Mouse (Mus musculus) myocyte (in vitro differentiated cells): ENCODE results near the gene 4930442H23Rik.
A peak's percentile ranks its signal among the peaks of the same experiment; 100 is the strongest.

Experiments used
- MYOD1 ChIP-seq, 3 experiments: IDR thresholded peaks; one replicate each; pipeline ENCODE4 v1.6.1; 2011; ENCODE audit warnings: control low read depth in 2 of 3, low read depth in 2 of 3, mild to moderate bottlenecking in 2 of 3, moderate library complexity in 1 of 3; ENCODE audit not compliant: insufficient read length in 2 of 3, control insufficient read depth in 1 of 3
- POLR2A ChIP-seq: IDR thresholded peaks from one replicate; pipeline ENCODE4 v1.6.1; 2011; ENCODE audit warnings: low read depth, mild to moderate bottlenecking, control low read depth, moderate library complexity; ENCODE audit not compliant: insufficient read length
- USF1 ChIP-seq: IDR thresholded peaks from one replicate; pipeline ENCODE4 v1.6.1; 2011; ENCODE audit warnings: low read depth, mild to moderate bottlenecking, control low read depth, moderate library complexity

DNA sequence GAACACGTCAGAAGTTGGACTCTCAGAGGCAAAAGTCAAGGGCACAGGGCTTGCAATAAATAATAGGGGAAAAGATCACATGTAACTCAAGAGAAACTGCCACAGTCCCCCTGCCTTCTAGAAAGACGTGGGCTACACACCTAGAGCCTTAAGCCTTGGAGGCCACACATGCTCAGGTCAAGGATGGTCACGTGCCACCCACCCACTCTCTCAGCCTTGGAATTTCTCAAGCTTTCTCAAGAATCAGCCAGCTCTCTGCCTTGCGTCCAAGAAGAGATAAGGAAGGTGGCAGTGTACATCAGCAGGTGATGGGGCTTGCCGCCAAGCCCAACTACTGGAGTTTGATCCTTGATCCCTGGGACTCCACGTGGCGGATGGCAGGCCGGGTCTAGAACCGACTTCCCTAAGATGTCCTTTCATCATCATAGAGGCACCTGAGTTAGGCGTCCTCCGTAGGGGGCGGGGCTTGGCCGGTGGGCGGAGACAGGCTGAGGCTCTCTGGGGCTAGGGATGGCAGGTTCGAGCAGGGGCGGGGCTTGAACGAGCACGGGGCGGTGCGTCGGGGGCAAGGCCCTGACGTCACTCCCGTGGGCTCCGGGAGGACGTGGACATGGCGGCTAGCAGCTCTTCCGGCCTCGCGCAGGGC, 49.1 kb upstream of the 4930442H23Rik start, which contains the start of gene Zfr2:
- no peak for TF ChIP-seq MYOD1 (IDR thresholded peaks at IDR 0.05; ENCODE audit: control insufficient read depth in 1 of 3, insufficient read length in 2 of 3, low read depth in 2 of 3)
- TF ChIP-seq POLR2A: peak; percentile 89
- TF ChIP-seq USF1: peak; percentile 25
